Mouse (Mus musculus): Measurements from ENCODE around the gene Spint1. TPM values are rescaled to one million over a fixed set of nuclear protein-coding genes. Genes with fewer than 3 reads are reported as not detected.
A peak's percentile ranks its signal among the peaks of the same experiment; 100 is the strongest.

The Spint1 gene
- polyA plus RNA-seq, 1 experiment from 2014 or later, result 0.90 TPM

DNA sequence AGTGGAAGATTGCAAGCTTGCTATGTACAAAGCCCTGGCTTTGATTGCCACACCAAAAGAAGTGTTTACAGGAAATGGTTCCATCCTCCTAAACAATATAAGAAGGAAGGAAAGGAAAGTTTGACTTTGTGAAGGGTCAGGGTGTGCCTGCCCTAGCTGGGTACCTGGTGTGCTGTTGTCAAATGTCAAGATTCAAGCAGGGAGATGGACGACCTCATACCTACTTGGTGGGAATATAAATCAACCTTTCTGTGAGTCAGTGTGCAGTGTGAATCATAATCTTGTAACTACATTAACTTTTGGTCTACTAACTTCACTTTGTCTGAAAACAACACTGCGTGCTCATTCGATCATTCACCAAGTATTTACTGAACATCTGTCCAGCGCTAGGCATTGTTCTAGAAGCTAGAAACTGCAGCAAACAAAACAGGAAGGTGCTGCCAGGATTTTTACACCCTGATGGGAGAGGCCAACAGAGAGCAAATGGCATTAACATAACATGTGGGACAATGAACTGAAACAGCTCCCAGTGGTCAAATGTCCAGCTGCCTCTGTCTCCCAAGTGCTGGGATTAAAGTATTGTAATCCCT lies 33.2 kb upstream of the Spint1 start:
- DNase-seq (ENCODE audit: low spot score) (no peak), ATAC-seq (ENCODE audit: low FRiP score) (no peak)
- H3K9me3 ChIP-seq (ENCODE audit: control insufficient read depth, low read length), result no peaks in the 10 kb centered on the region
- peaks cover 3% of the 10 kb centered on the region; the same call in 1 of the 2 replicates for H3K4me1 ChIP-seq (replicated peaks; ENCODE audit: control insufficient read depth, insufficient read depth, low read length)
- H3K27me3 ChIP-seq (ENCODE audit: control insufficient read depth, insufficient read depth, low read length), result no peaks in the 10 kb centered on the region
- H3K36me3 ChIP-seq (replicated peaks; ENCODE audit: control insufficient read depth, insufficient read depth), result no peaks in the 10 kb centered on the region
- no peak overlapping the region for H3K27ac ChIP-seq
- no peak overlapping the region for H3K4me3 ChIP-seq (replicated peaks; ENCODE audit: low read length)
- no peak overlapping the region for H3K9ac ChIP-seq
- 72% methylated on average over 4 of the region's 4 CpGs for WGBS
- H3K4me2 ChIP-seq (replicated peaks), result no peak overlapping the region

DNA sequence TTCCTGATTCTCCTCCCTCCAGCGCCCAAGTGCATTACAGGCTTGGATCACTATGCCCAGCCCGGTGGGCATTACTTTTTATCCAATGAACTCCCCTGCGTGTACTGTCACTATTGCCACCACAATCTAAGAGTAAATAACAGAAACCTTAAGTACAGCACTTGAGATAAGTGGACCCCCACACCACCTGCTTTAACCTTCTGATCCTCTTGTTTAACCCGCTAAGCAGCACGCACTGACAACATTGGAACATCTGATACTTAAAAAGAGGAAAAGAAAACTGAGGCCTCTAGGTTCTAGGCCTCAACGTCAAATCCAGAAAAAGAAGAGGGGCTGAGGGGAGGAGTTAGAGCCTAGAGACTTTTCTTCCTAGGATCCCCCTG lies 29.2 kb upstream of the Spint1 start:
- no peaks in the 10 kb centered on the region for H3K9me3 ChIP-seq (ENCODE audit: control insufficient read depth, low read length)
- H3K4me2 ChIP-seq (replicated peaks), result peak overlapping the region; percentile 71
- peaks cover 21% of the 10 kb centered on the region for H3K36me3 ChIP-seq (replicated peaks; ENCODE audit: control insufficient read depth, insufficient read depth)
- peak overlapping the region; percentile 74 for H3K9ac ChIP-seq
- peak overlapping the region; percentile 74 for H3K27ac ChIP-seq
- ATAC-seq (ENCODE audit: low FRiP score), result no peak
- H3K4me1 ChIP-seq (replicated peaks; ENCODE audit: control insufficient read depth, insufficient read depth, low read length), result peaks cover 11% of the 10 kb centered on the region; the same call in 1 of the 2 replicates
- 21% methylated on average over 6 of the region's 6 CpGs for WGBS
- DNase-seq (ENCODE audit: low spot score), result no peak
- H3K27me3 ChIP-seq (ENCODE audit: control insufficient read depth, insufficient read depth, low read length), result no peaks in the 10 kb centered on the region
- H3K4me3 ChIP-seq (replicated peaks; ENCODE audit: low read length), result peak overlapping the region; percentile 59

DNA sequence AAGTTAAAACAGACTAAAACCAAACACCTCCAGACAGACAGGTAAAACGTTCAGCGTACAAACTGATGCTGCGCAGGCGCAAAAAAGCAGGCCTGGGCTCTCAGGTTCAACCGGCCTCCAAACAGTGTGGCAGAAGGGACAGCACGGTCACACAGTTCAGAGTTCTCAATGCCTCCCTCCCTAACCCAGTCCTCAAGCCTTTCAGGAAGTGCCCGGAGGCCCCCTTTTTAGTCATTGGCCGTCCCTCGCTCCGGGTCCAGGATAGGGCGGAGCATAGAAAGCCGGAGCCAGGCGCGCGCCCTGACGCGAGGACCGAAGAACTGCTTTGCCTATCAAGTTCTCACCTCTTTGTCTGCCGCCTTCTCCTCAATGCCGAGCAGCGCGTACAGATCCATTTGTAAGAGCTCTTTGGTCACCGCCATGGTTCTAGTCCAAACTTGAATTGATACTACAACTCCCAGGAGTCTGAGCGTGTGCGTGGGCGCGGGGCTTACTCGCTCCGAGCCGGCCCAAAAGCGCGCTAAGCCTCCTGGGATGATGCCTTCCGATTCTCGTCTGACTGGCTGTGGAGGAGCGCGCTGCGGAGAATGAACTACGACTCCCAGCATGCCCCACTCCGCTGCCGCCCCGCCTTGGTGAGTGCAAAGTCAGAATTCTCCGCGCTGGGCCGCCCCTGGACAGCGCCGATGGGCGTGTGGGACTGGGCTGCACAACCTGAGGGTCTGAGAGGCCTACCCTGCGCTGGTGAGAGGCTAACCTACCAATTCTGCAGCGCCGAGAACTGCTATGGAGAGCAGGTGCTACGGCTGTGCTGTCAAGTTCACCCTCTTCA lies 28.6 kb upstream of the Spint1 start, which contains the start of the genes Zfyve19 and Dnajc17:
Gene Zfyve19, plus strand, starts transcription at position 274 of the 832 bp plus-strand sequence.
Gene Dnajc17, minus strand, starts transcription at position 452 of the 832 bp plus-strand sequence.
- H3K4me3 ChIP-seq (replicated peaks; ENCODE audit: low read length), result peak within 1 kb of the TSS; percentile 59
- H3K27ac ChIP-seq, result peak within 1 kb of the TSS; percentile 74
- DNase-seq (ENCODE audit: low spot score) (peak; percentile 95), ATAC-seq (ENCODE audit: low FRiP score) (peak; percentile 97)
- peaks cover 11% of the 10 kb centered on the region; the same call in 1 of the 2 replicates for H3K4me1 ChIP-seq (replicated peaks; ENCODE audit: control insufficient read depth, insufficient read depth, low read length)
- H3K27me3 ChIP-seq (ENCODE audit: control insufficient read depth, insufficient read depth, low read length), result no peaks in the 10 kb centered on the region
- under 1% methylated on average over 51 of the region's 51 CpGs for WGBS
- H3K9me3 ChIP-seq (ENCODE audit: control insufficient read depth, low read length), result no peaks in the 10 kb centered on the region
- H3K4me2 ChIP-seq (replicated peaks), result peak within 1 kb of the TSS; percentile 71
- peak within 1 kb of the TSS; percentile 74 for H3K9ac ChIP-seq
- peaks cover 27% of the 10 kb centered on the region for H3K36me3 ChIP-seq (replicated peaks; ENCODE audit: control insufficient read depth, insufficient read depth)

DNA sequence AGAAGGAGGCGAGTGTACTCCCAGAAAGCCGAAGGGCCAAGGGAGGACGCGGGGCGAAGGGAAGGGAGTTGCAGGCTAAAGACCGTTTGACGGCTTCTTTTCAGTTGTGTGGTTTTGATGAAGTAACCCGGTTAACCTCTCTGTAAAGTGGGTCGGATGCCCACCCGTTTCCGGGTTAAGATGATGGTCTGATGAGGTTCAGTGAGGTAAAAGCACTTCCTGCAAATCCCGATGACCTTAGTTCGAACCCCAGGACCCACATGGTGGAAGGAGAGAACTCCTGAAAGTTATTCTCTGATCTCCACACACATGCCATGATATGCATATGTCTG lies 28.0 kb upstream of the Spint1 start:
- 1% methylated on average over 13 of the region's 13 CpGs for WGBS
- H3K9ac ChIP-seq, result peak overlapping the region; percentile 74
- DNase-seq (ENCODE audit: low spot score), result peak; percentile 33

DNA sequence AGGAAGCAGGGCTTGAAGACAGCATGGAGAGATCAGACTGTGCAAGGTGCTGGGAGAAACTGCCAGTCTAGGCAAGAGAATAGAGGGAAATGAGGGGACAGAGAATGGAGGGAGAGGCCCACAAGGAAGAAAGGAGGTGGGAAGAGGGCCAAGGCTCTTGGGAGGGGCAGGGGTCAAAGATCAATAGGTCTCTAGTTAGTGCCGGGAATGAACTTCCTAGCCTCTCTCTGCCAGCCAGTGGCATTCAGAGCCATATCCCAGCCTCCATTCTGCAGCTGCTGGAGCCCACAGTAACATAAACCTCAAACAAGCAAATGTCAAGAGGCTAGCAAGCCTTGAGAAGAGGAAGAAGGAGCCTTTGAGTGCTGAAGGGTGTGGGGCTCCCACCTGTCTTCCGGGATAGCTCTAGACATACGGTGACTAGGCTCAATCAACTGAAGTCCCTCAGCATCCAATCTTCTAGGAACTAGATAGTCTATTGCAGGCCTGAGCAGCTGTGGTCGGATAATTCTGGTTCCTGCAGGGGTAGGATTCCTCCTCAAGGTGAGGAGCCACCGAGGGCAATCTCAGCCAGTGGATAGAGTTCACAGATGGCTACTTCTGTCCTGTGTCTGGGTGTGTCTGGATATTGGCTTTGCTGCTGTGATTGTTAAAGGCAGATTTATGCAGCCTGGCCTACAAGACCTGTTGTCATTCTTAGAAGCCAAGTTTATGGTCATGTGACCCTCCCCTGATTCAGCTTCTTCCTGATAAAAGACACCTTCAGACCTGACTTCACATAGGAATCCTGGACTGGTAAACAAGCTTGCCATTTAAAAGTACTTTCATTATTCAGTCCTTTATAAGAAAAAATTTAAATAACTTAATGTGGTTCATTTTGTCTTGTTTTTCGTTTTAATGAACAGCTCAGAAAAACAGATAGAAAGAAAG lies 7.1 kb upstream of the Spint1 start, which contains the start of gene Ppp1r14d:
Gene Ppp1r14d, minus strand, starts transcription at position 132 of the 930 bp plus-strand sequence.
- ATAC-seq (ENCODE audit: low FRiP score) (no peak), DNase-seq (ENCODE audit: low spot score) (no peak)
- Histone ChIP-seq H3K27me3 (ENCODE audit: control insufficient read depth, insufficient read depth, low read length) (peaks cover 9% of the 10 kb centered on the region), H3K9ac (no peak within 1 kb of the TSS), H3K36me3 (replicated peaks; ENCODE audit: control insufficient read depth, insufficient read depth) (no peaks in the 10 kb centered on the region), H3K27ac (no peak within 1 kb of the TSS), H3K4me1 (replicated peaks; ENCODE audit: control insufficient read depth, insufficient read depth, low read length) (no peaks in the 10 kb centered on the region), H3K9me3 (ENCODE audit: control insufficient read depth, low read length) (no peaks in the 10 kb centered on the region), H3K4me3 (replicated peaks; ENCODE audit: low read length) (no peak within 1 kb of the TSS), H3K4me2 (replicated peaks) (no peak within 1 kb of the TSS)
- WGBS, result 74% methylated on average over 6 of the region's 6 CpGs

More for the DNA sequence above, 28.0 kb upstream of the Spint1 start:
- peaks cover 31% of the 10 kb centered on the region for H3K36me3 ChIP-seq (replicated peaks; ENCODE audit: control insufficient read depth, insufficient read depth)
- no peaks in the 10 kb centered on the region for H3K9me3 ChIP-seq (ENCODE audit: control insufficient read depth, low read length)
- H3K4me3 ChIP-seq (replicated peaks; ENCODE audit: low read length), result peak overlapping the region; percentile 59
- peak; percentile 2; the same call in 1 of the 2 replicates for ATAC-seq (ENCODE audit: low FRiP score)
- H3K27me3 ChIP-seq (ENCODE audit: control insufficient read depth, insufficient read depth, low read length), result no peaks in the 10 kb centered on the region
- peaks cover 11% of the 10 kb centered on the region; the same call in 1 of the 2 replicates for H3K4me1 ChIP-seq (replicated peaks; ENCODE audit: control insufficient read depth, insufficient read depth, low read length)
- H3K4me2 ChIP-seq (replicated peaks), result peak overlapping the region; percentile 69
- peak overlapping the region; percentile 65; the same call in 1 of the 2 replicates for H3K27ac ChIP-seq

DNA sequence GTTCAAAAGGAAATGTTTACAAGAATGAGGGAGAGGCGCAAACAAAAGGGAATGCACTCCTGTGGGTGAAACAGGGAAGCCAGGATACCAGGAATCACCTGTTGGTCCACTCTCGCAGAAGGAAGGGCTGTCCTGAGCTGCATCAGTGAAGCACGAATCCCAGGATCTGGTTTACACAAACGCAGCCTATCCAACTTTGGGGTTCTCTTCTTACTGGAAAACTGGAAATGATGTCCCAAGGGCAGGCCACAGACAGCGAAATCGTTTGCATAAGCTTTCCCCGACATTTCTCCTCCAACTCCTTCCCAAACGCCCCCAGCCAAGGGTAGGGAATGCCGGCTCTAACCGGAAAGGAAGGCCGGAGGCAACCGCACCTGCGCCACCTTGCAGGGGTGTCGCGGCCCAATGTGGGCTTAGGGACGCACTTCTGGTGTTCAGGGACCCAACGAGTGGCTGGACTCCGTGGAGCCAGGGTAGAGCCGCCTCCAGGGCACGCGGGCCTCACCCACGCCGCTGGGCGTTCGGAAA lies 416 bp upstream of the Spint1 start:
- ATAC-seq (ENCODE audit: low FRiP score) (no peak), DNase-seq (ENCODE audit: low spot score) (no peak)
- Histone ChIP-seq H3K4me3 (replicated peaks; ENCODE audit: low read length) (peak overlapping the region; percentile 34), H3K4me2 (replicated peaks) (peak overlapping the region; percentile 63), H3K9me3 (ENCODE audit: control insufficient read depth, low read length) (no peaks in the 10 kb centered on the region), H3K27ac (no peak overlapping the region), H3K4me1 (replicated peaks; ENCODE audit: control insufficient read depth, insufficient read depth, low read length) (peaks cover 6% of the 10 kb centered on the region; the same call in 1 of the 2 replicates), H3K36me3 (replicated peaks; ENCODE audit: control insufficient read depth, insufficient read depth) (no peaks in the 10 kb centered on the region), H3K9ac (peak overlapping the region; percentile 20; the same call in 1 of the 2 replicates), H3K27me3 (ENCODE audit: control insufficient read depth, insufficient read depth, low read length) (peaks cover 60% of the 10 kb centered on the region)
- WGBS, result 7% methylated on average over 25 of the region's 25 CpGs

DNA sequence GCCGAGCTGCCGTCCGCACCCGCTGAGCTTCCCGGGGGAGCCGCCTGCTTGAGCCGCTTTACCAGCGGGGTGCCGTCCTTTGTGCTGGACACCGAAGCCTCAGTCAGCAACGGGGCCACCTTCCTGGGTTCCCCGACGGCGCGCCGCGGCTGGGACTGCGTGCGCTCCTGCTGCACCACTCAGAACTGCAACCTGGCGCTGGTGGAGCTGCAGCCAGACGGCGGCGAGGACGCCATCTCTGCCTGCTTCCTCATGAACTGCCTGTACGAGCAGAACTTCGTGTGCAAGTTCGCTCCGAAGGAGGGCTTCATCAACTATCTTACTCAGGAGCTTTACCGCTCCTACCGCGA lies 684 bp downstream of the Spint1 start:
- WGBS, result 1% methylated on average over 31 of the region's 31 CpGs
- H3K4me3 ChIP-seq (replicated peaks; ENCODE audit: low read length), result peak overlapping the region; percentile 34
- ATAC-seq (ENCODE audit: low FRiP score) (no peak), DNase-seq (ENCODE audit: low spot score) (no peak)
- no peak overlapping the region for H3K27ac ChIP-seq
- H3K9ac ChIP-seq, result no peak overlapping the region
- H3K36me3 ChIP-seq (replicated peaks; ENCODE audit: control insufficient read depth, insufficient read depth), result no peaks in the 10 kb centered on the region
- H3K27me3 ChIP-seq (ENCODE audit: control insufficient read depth, insufficient read depth, low read length), result peaks cover 60% of the 10 kb centered on the region
- H3K9me3 ChIP-seq (ENCODE audit: control insufficient read depth, low read length), result no peaks in the 10 kb centered on the region
- H3K4me2 ChIP-seq (replicated peaks), result peak overlapping the region; percentile 63
- H3K4me1 ChIP-seq (replicated peaks; ENCODE audit: control insufficient read depth, insufficient read depth, low read length), result peaks cover 6% of the 10 kb centered on the region; the same call in 1 of the 2 replicates

GRCm38 (mm10) chr2:119238671-119239070 lies 1.5 kb downstream of the Spint1 start:
- H3K27me3 ChIP-seq (ENCODE audit: control insufficient read depth, insufficient read depth, low read length), result peaks cover 60% of the 10 kb centered on the region
- H3K9me3 ChIP-seq (ENCODE audit: control insufficient read depth, low read length), result no peaks in the 10 kb centered on the region
- H3K4me2 ChIP-seq (replicated peaks), result no peak overlapping the region
- no peak overlapping the region for H3K9ac ChIP-seq
- H3K27ac ChIP-seq, result no peak overlapping the region
- no peak for ATAC-seq (ENCODE audit: low FRiP score)
- H3K4me3 ChIP-seq (replicated peaks; ENCODE audit: low read length), result no peak overlapping the region
- no peaks in the 10 kb centered on the region for H3K36me3 ChIP-seq (replicated peaks; ENCODE audit: control insufficient read depth, insufficient read depth)
- H3K4me1 ChIP-seq (replicated peaks; ENCODE audit: control insufficient read depth, insufficient read depth, low read length), result peaks cover 6% of the 10 kb centered on the region; the same call in 1 of the 2 replicates
- 77% methylated on average over 2 of the region's 2 CpGs for WGBS
- DNase-seq (ENCODE audit: low spot score), result no peak

Data from hindbrain, embryonic 14.5 days (tissue).